Mouse (Mus musculus): ENCODE data around the gene S100a5.

- TF ChIP-seq CTCF (IDR thresholded peaks at IDR 0.05; ENCODE audit: borderline replicate concordance, insufficient read depth, low read length): no peak
- TF ChIP-seq POLR2A (IDR thresholded peaks at IDR 0.05; ENCODE audit: low read depth, low read length): no peak
These were observed 32.7 kb downstream of the S100a5 start for GRCm38 (mm10) chr3:90640981-90641380.
